Mouse (Mus musculus) testis, postnatal 14 days (tissue): ENCODE results near the gene Tmem230.
"Not testable (repeated sequence)": the region's sequence is repeated elsewhere in the genome, so short reads cannot be mapped to it uniquely, and the experiment has no call there.

ENCODE experiments used
- DNase-seq: peaks from one replicate; pipeline ENCODE4 v3.0.0; 2021; ENCODE audit warnings: low spot score

The Tmem230 gene

GRCm38 (mm10) chr2:132272694-132273389 is 25.2 kb upstream of the Tmem230 start:
- no peak for DNase-seq

- DNase-seq: no peak
Observed at GRCm38 (mm10) chr2:132270331-132270951, 22.8 kb upstream of the Tmem230 start.

DNA sequence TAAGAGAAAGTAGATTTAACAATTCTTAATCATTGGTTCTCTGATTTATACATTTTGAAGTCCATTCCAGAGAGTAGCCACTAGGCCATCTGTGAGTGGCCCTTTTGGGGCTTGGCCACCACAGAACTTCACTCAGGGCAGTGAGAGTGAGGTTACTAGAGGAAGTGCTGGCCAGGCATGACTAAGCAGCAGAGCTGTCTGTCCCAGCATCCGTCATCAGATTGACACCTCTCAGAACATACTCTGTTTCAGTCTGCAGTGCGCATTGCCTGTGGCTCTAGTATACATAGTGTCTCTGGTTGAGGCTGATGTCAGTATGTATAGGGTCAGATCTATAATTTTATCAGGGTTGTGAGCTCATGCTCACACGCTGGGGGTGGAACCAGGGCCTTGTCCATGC is 21.6 kb upstream of the Tmem230 start:
- DNase-seq: no peak

DNA sequence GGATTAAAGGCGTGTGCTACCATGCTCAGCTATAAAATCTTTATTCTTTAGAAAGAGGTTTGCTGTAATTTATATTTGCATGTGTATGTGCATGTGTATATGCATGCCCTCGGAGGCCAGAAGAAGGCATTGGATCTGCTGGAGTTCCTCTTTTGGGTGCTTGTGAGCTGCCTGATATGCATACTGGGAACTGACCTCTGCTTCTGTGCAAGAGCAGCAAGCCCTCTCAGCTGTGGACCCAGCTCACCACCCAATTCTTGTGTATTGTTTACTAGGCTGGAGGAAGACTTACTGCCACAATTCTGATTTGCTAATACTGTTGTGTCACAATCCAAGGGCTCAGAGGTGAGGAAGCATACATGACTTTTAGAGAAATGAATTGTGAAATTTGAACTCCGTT is 18.5 kb upstream of the Tmem230 start:
- DNase-seq: no peak

- no peak for DNase-seq
Observed at GRCm38 (mm10) chr2:132265196-132265595, 17.6 kb upstream of the Tmem230 start.

DNA sequence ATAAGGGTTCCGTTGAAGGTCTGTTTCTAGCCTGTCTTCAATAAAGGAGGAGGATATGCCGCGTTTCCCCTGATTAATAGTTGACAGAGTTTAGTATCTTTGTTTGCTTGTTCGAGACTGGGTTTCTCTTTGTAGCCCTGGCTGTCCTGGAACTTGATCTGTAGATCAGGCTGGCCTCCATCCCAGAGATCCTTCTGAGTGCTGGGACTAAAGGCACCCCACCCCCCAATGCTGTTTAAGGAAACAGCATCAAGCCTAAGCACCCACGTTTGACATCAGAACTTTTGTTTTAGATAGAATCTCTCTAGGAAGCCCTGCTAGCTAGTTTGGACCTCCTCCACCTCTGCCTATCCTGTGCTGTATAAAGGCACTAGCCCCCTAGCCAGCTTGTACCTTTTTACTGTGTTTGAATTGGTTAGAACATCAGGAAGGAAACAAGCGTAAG is 16.7 kb upstream of the Tmem230 start:
- DNase-seq: no peak

- peak; percentile 45 for DNase-seq
Observed at GRCm38 (mm10) chr2:132263421-132264265, 16.0 kb upstream of the Tmem230 start.

DNA sequence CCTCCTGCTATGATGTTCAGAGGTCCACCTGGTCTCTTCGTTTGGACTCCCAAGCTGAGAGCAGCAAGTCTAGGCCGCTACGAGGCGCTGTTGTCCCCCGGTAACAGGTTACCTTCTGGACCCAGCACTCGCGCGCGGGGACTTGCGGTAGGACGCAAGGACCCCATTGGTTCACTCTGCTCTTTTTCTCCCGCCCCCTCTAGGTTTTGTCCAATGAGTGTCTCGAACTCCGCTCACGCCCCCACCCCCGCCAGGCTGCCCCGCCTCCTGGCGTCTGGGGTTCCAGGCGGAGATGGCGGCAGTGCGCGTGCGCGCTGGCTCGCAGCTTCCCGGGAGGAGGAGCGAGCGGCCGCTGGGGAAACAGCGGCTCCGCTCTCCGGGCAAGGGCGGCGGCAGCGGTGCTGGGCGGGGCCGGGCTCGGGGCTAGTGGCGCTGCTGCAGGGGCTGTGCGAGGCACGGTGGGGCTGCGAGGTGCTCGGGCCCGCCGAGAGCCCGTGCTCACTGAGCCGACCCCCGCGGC is 15.3 kb upstream of the Tmem230 start, which contains the start of gene Cds2:
Gene Cds2 (plus strand): TSS at position 270 of the 520 bp plus-strand sequence.
- DNase-seq: peak; percentile 99

- no peak for DNase-seq
Observed at GRCm38 (mm10) chr2:132262175-132262574, 14.6 kb upstream of the Tmem230 start.

- DNase-seq: no peak
Observed at GRCm38 (mm10) chr2:132260601-132261000, 13.0 kb upstream of the Tmem230 start.

GRCm38 (mm10) chr2:132257350-132258068 is 9.9 kb upstream of the Tmem230 start:
- DNase-seq: no peak

DNA sequence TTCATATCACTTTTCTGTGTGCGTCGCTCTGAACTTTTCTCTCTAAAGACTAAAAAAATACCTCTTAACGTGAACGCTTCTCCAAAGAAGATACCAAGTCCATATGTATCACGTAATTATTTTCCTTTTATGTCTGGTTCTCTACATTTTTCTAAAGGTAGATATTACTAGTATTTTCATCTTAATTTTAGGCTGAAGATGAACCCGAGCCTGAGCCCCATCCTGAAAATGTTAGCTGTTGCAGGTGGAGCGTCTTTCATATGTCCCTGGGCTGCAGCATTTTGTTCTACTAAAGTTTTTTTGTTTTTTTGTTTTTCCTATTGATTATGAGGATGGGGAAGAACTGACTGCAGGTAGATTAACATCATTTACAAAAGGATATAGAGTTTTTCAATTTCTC is 6.0 kb upstream of the Tmem230 start:
- DNase-seq: no peak

- DNase-seq: peak; percentile 98
Observed at GRCm38 (mm10) chr2:132252542-132253528, 5.2 kb upstream of the Tmem230 start, which contains the start of gene Pcna. Gene Pcna (minus strand): TSS chr2:132253314.

- no peak for DNase-seq
Observed at GRCm38 (mm10) chr2:132251911-132252310, 4.3 kb upstream of the Tmem230 start.

- no peak for DNase-seq
Observed at GRCm38 (mm10) chr2:132243370-132243769, 4.2 kb downstream of the Tmem230 start.

GRCm38 (mm10) chr2:132240457-132240856 is 7.2 kb downstream of the Tmem230 start:
- not testable (repeated sequence) for DNase-seq

DNA sequence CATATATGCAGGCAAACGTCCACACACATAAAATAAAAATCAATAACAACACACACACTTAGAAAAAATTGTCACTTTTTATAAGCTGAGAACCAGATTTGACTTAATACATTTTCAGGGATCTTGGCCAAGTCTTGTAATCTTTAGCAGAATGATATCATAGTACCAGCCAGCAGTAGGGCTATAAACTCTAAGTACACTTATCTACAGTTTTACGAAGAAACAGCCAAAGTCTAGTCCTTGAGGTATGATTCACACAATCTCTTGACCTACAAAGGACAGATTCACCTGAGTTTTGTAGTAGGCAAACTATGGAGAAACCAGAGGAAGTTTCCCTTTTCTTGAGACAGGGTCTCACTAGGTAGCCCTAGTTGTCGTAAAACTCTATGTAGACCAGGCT is 8.2 kb downstream of the Tmem230 start:
- not testable (repeated sequence) for DNase-seq

DNA sequence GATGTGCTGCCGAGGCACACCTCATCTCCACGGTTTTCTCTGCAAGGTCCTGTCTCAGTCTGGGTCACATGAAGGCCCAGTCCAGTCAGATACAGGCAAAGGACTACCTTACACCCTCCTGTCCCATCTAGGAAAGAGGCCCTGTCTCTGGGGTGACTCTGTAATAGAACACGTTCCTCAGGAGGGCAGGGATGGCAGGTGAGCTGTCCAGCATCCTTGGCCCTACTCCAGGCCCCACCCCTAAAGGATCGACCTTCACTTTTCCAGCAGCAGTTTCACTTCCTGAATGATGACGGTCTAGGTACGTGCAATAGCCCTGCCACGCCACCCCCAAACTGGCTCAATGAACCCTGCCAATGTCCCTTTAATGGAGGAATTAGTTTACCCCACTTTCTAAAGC is 11.6 kb downstream of the Tmem230 start:
- DNase-seq: no peak

DNA sequence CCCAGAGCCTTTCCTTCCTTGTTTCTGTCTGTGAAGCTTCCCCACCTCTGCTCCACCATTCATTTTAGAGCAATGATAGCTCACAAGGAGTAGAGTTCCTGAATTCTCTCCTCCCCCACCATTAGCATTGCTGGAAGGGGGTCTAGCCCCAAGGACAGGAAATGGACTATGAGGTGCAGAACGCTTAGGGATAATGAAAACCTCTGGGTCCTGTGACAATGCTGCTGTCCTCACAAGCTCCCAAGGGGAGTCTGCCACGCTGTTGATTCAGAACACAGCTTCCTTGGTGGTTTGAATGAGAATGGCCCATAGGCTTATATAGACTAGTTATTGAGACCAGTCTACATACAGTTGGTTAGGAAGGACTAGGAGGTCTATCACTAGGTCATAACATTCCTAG is 12.3 kb downstream of the Tmem230 start:
- no peak for DNase-seq

- no peak for DNase-seq
Observed at GRCm38 (mm10) chr2:132233985-132234765, 13.4 kb downstream of the Tmem230 start.
